In genomic region chr15:78257326-78258050, GRCm38 (mm10) we compare ENCODE assay signal across 8 mouse cellular contexts. TPM values are rescaled to one million over a fixed set of nuclear protein-coding genes. Genes with fewer than 3 reads are reported as not detected.
A peak's percentile ranks its signal among the peaks of the same experiment; 100 is the strongest.
DNase-seq lines count a peak whose midpoint lies in the region; ATAC-seq lines count a peak whose summit lies in the region.

No protein-coding gene starts in this region.

- H3K27ac ChIP-seq in kidney, embryonic 14.5 days (ENCODE audit: low read depth, low read length): no peak overlapping the region
- H3K27ac ChIP-seq in liver, embryonic 13.5 days: peak overlapping the region; percentile 78
- 0 out of 2 replicates have a peak overlapping the region, but pooled peaks have one; percentile 18 for H3K27ac ChIP-seq in neural tube, embryonic 13.5 days (replicated peaks)

- H3K9me3 ChIP-seq in kidney, embryonic 14.5 days (ENCODE audit: control insufficient read depth, low read length): no peaks in the 10 kb centered on the region
- no peaks in the 10 kb centered on the region for H3K9me3 ChIP-seq in liver, embryonic 13.5 days (replicated peaks)
- no peaks in the 10 kb centered on the region for H3K9me3 ChIP-seq in neural tube, embryonic 13.5 days

- H3K9ac ChIP-seq in kidney, embryonic 14.5 days (ENCODE audit: low read depth, low read length): no peak overlapping the region
- peak overlapping the region; percentile 39; the same call in 1 of the 2 replicates for H3K9ac ChIP-seq in liver, embryonic 13.5 days
- 0 out of 2 replicates have a peak overlapping the region, but pooled peaks have one; percentile 26 for H3K9ac ChIP-seq in neural tube, embryonic 13.5 days

- H3K36me3 ChIP-seq in kidney, embryonic 14.5 days (ENCODE audit: control insufficient read depth, insufficient read depth, low read length): no peaks in the 10 kb centered on the region
- H3K36me3 ChIP-seq in liver, embryonic 13.5 days: no peaks in the 10 kb centered on the region
- H3K36me3 ChIP-seq in neural tube, embryonic 13.5 days: no peaks in the 10 kb centered on the region

- no peak overlapping the region for H3K4me3 ChIP-seq in kidney, embryonic 14.5 days (ENCODE audit: low read length)
- no peak overlapping the region for H3K4me3 ChIP-seq in liver, embryonic 13.5 days (replicated peaks)
- H3K4me3 ChIP-seq in neural tube, embryonic 13.5 days: no peak overlapping the region

- no peaks in the 10 kb centered on the region for H3K4me1 ChIP-seq in kidney, embryonic 14.5 days (ENCODE audit: control insufficient read depth, insufficient read depth, low read length)
- H3K4me1 ChIP-seq in liver, embryonic 13.5 days (replicated peaks): peaks cover 45% of the 10 kb centered on the region
- no peaks in the 10 kb centered on the region; the same call in 1 of the 2 replicates for H3K4me1 ChIP-seq in neural tube, embryonic 13.5 days (replicated peaks)

- no peaks in the 10 kb centered on the region for H3K27me3 ChIP-seq in kidney, embryonic 14.5 days (ENCODE audit: control insufficient read depth, insufficient read depth, low read length)
- H3K27me3 ChIP-seq in liver, embryonic 13.5 days: 0 out of 2 replicates have a peak, but pooled peaks cover 4% of the 10 kb centered on the region
- H3K27me3 ChIP-seq in neural tube, embryonic 13.5 days: peaks cover 8% of the 10 kb centered on the region; the same call in 1 of the 2 replicates

- DNase-seq in urinary bladder, adult 2 months (ENCODE audit: low spot score): peak; percentile 37
- no peak for DNase-seq in urinary bladder, postnatal 10 days (ENCODE audit: low spot score)
- peak; percentile 47 for DNase-seq in cerebellum, adult 11 months
- peak; percentile 33 to 58 for DNase-seq in frontal cortex, postnatal 10 days (ENCODE audit: low spot score in 2 of 2)
- peak; percentile 51 for DNase-seq in liver, embryonic 13.5 days
- DNase-seq in thymus, postnatal 14 days: peak; percentile 47

- no peak overlapping the region for H3K4me2 ChIP-seq in kidney, embryonic 14.5 days (replicated peaks; ENCODE audit: low read depth, low read length)
- H3K4me2 ChIP-seq in liver, embryonic 13.5 days: 0 out of 2 replicates have a peak overlapping the region, but pooled peaks have one; percentile 19
- H3K4me2 ChIP-seq in neural tube, embryonic 13.5 days: no peak overlapping the region

- ATAC-seq in kidney, embryonic 14.5 days (ENCODE audit: low FRiP score, low TSS enrichment): 0 out of 2 replicates have a peak, but pooled peaks have one; percentile 41
- no peak for ATAC-seq in liver, embryonic 13.5 days (ENCODE audit: low read depth)
- ATAC-seq in neural tube, embryonic 13.5 days (ENCODE audit: low read depth): 0 out of 2 replicates have a peak, but pooled peaks have one; percentile 36

- WGBS in kidney, embryonic 14.5 days: 37% methylated on average over 7 of the region's 7 CpGs
- WGBS in liver, embryonic 13.5 days (ENCODE audit: insufficient replicate concordance): 14% methylated on average over 7 of the region's 7 CpGs
- 42% methylated on average over 7 of the region's 7 CpGs for WGBS in neural tube, embryonic 13.5 days

RNA-seq across cellular contexts. Expression of gene Ncf4, which starts 12.9 kb away (rescaled TPM):
- polyA plus RNA-seq in urinary bladder, adult 2 months (2012; rRNA removed): 14.7 and 24.4 TPM in 2 replicates
- 1.2 and 1.9 TPM in 2 replicates for polyA plus RNA-seq in kidney, embryonic 14.5 days (2014; fragmentation: Nextera tagmentation; extraction: Ambion mirVana)
- 26.4 and 35.3 TPM in 2 replicates for polyA plus RNA-seq in liver, embryonic 13.5 days (2015; fragmentation: Nextera tagmentation; extraction: Ambion mirVana)
- 1.1 and 1.9 TPM in 2 replicates for polyA plus RNA-seq in neural tube, embryonic 13.5 days (2015; fragmentation: Nextera tagmentation; extraction: Ambion mirVana)

RNA-seq across cellular contexts. Expression of gene Csf2rb2, which starts 48.0 kb away (rescaled TPM):
- polyA plus RNA-seq in urinary bladder, adult 2 months (2012; rRNA removed): 6.5 and 7.3 TPM in 2 replicates
- polyA plus RNA-seq in kidney, embryonic 14.5 days (2014; fragmentation: Nextera tagmentation; extraction: Ambion mirVana): 0.14 and 0.28 TPM in 2 replicates
- 0.54 and 0.83 TPM in 2 replicates for polyA plus RNA-seq in liver, embryonic 13.5 days (2015; fragmentation: Nextera tagmentation; extraction: Ambion mirVana)
- polyA plus RNA-seq in neural tube, embryonic 13.5 days (2015; fragmentation: Nextera tagmentation; extraction: Ambion mirVana): 0.13 and 0.54 TPM in 2 replicates

RNA-seq across cellular contexts. Expression of gene Pvalb, which starts 51.3 kb away (rescaled TPM):
- polyA plus RNA-seq in urinary bladder, adult 2 months (2012; rRNA removed): 0.07 TPM in 1 of 2 replicates, not detected in the other
- polyA plus RNA-seq in kidney, embryonic 14.5 days (2014; fragmentation: Nextera tagmentation; extraction: Ambion mirVana): not detected in 2 replicates
- polyA plus RNA-seq in liver, embryonic 13.5 days (2015; fragmentation: Nextera tagmentation; extraction: Ambion mirVana): not detected in 2 replicates
- polyA plus RNA-seq in neural tube, embryonic 13.5 days (2015; fragmentation: Nextera tagmentation; extraction: Ambion mirVana): 2.5 and 4.1 TPM in 2 replicates
